Mouse (Mus musculus) olfactory bulb, adult 2 months (tissue): ENCODE results near the gene Gm21170. TPM values are rescaled to one million over a fixed set of nuclear protein-coding genes. Genes with fewer than 3 reads are reported as not detected.
"Not testable (repeated sequence)": the region's sequence is repeated elsewhere in the genome, so short reads cannot be mapped to it uniquely, and the experiment has no call there.

ENCODE experiments used
- H3K27ac ChIP-seq: fragments of 200-500 bp; 2 replicates; pipeline ENCODE4 v1.5.1; 2012; ENCODE audit warnings: low read depth, low read length; ENCODE audit not compliant: insufficient read depth
- H3K4me1 ChIP-seq: fragments of 200-500 bp; 2 replicates; pipeline ENCODE4 v1.6.1; 2012; ENCODE audit warnings: low read length; ENCODE audit not compliant: control insufficient read depth, insufficient read depth
- H3K4me3 ChIP-seq: fragments of 200-500 bp; 2 replicates; pipeline ENCODE4 v1.5.1; 2012; ENCODE audit warnings: mild to moderate bottlenecking, low read depth, low read length, moderate library complexity; ENCODE audit not compliant: insufficient read depth
- WGBS: fragments of 180-500 bp; shearing (Covaris S2); methylation state at CpG from one replicate; pipeline ENCODE4 v1.1.7; 2018; 5-methylcytosine and 5-hydroxymethylcytosine counted together
- polyA plus RNA-seq: library from polyadenylated mRNA; stranded (reverse); fragments of >200 nt; gene quantifications from 2 replicates; pipeline ENCODE4 v1.2.4, GENCODE M21; 2012; ENCODE audit warnings: low replicate concordance; ENCODE audit not compliant: missing spikeins, insufficient read depth, insufficient read length

The Gm21170 gene
- polyA plus RNA-seq = not detected in 2 replicates

DNA sequence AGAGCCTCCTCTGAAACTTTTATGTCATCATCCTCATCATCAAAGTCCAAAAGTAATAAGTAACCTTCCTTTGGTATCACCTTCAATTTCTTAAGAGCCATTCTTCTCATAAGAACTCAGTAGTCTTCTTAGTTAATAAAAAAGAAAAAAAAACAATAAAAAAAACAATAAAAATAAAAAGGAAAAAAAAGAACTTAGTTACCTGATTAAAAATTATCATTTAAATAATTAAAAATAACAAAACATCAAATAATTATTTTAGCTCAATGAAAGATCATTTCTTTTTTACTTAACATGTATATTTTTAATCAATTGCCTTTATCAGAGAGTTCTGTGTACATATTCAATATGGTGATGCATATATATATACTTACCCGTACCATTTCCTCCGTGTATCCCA is at the start of gene Gm21170:
Gene Gm21170, minus strand, starts transcription at position 101 of the 400 bp plus-strand sequence.
- not testable (repeated sequence) for H3K27ac ChIP-seq, H3K4me3 ChIP-seq, H3K4me1 ChIP-seq
- no CpG with 5 or more reads among the region's 2 CpGs for WGBS

Other genes with a start within 250 kb of the Gm21170 start
- gene Gm21256, start 240.1 kb downstream of the Gm21170 start, polyA plus RNA-seq = not detected in 2 replicates